Mouse (Mus musculus): ENCODE measurements around the gene Fgf11. TPM values are rescaled to one million over a fixed set of nuclear protein-coding genes. Genes with fewer than 3 reads are reported as not detected.

Gene Fgf11
- total and polyA plus RNA-seq, 2 experiments from 2014 or later: 2.8 to 16.4 TPM

DNA sequence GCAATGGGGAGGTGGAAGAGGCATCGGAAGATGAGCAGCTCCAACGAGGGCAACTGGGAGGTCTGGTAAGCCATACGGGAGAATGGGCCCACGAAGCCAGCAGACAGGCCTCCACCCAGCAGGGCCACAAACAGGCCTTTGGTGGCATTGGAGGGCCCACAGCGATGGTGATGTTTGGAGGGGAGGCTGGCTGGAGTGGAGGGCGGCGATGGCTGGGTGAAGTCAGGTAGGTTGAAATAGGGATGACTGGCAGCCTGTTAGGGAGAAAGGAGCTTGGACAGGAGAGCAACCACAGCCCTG lies 40.8 kb downstream of the Fgf11 start:
- peak overlapping the region; percentile 99; the same call in 1 of the 2 replicates for H3K27ac ChIP-seq (ENCODE audit: low read depth, low read length)
- no peaks in the 10 kb centered on the region for H3K36me3 ChIP-seq (ENCODE audit: insufficient read depth, low read length)
- peaks cover 16% of the 10 kb centered on the region; the same call in 1 of the 2 replicates for H3K4me1 ChIP-seq (ENCODE audit: insufficient read depth, low read length)
- no peak for DNase-seq (ENCODE audit: low spot score)
- no peak overlapping the region for H3K4me2 ChIP-seq (ENCODE audit: low read depth, low read length, poor library complexity, severe bottlenecking)
- no peak overlapping the region for H3K4me3 ChIP-seq (ENCODE audit: low read depth, low read length)
- no peak for ATAC-seq (ENCODE audit: low FRiP score)
- 87% methylated on average over 7 of the region's 7 CpGs for WGBS
- TF ChIP-seq CTCF (IDR thresholded peaks at IDR 0.05): no peak
- H3K27me3 ChIP-seq (ENCODE audit: insufficient read depth, low read length): no peaks in the 10 kb centered on the region
- no peaks in the 10 kb centered on the region for H3K9me3 ChIP-seq (ENCODE audit: low read length)
- no peak overlapping the region for H3K9ac ChIP-seq (replicated peaks; ENCODE audit: low read length, poor library complexity, severe bottlenecking)

GRCm38 (mm10) chr11:69760160-69760900 lies 41.3 kb downstream of the Fgf11 start:
- Histone ChIP-seq H3K27me3 (ENCODE audit: insufficient read depth, low read length) (no peaks in the 10 kb centered on the region), H3K9me3 (ENCODE audit: low read length) (no peaks in the 10 kb centered on the region), H3K36me3 (ENCODE audit: insufficient read depth, low read length) (no peaks in the 10 kb centered on the region), H3K4me3 (ENCODE audit: low read depth, low read length) (no peak overlapping the region; the same call in 1 of the 2 replicates), H3K9ac (replicated peaks; ENCODE audit: low read length, poor library complexity, severe bottlenecking) (peak overlapping the region; percentile 87), H3K4me1 (ENCODE audit: insufficient read depth, low read length) (peaks cover 20% of the 10 kb centered on the region; the same call in 1 of the 2 replicates), H3K4me2 (ENCODE audit: low read depth, low read length, poor library complexity, severe bottlenecking) (peak overlapping the region; percentile 76), H3K27ac (ENCODE audit: low read depth, low read length) (peak overlapping the region; percentile 99)
- ATAC-seq (ENCODE audit: low FRiP score): no peak
- no peak for DNase-seq (ENCODE audit: low spot score)
- no peak for TF ChIP-seq CTCF (IDR thresholded peaks at IDR 0.05)
- WGBS: 77% methylated on average over 14 of the region's 14 CpGs

DNA sequence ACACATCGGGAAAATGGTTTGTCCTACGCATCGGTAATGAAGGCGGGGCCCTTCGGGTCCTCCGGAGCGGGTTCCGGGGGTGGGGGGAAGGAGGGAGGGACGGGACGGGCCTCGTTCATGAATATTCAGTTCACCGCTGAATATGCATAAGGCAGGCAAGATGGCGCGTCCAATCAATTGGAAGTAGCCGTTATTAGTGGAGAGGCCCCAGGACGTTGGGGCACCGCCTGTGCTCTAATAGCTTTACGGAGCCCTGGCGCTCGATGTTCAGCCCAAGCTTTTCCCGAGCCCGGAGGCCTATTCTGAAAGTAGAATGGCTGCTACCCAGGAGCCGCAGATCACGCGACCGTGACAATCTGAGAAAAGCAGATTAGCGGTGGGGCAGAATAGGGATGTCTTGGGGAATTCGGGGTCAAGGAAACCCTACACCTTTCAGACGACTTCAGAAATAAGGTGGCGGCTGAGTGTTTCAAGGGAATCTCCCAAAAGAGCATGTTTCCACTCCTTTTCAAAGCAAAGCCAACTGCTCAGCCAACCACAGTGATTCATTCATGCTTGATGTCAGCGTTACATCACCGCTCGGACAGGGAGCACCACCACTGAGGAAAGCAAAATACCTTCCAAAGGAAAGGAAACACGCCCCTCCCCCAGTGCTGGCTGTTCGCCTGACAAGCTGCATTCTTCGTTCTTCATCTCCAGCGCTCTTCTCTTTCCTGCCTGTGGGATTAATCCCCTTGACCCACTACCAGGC lies 42.5 kb downstream of the Fgf11 start:
- H3K27me3 ChIP-seq (ENCODE audit: insufficient read depth, low read length): no peaks in the 10 kb centered on the region
- ATAC-seq (ENCODE audit: low FRiP score) (peak; percentile 88), DNase-seq (ENCODE audit: low spot score) (peak; percentile 96)
- TF ChIP-seq CTCF (IDR thresholded peaks at IDR 0.05): no peak
- H3K9me3 ChIP-seq (ENCODE audit: low read length): no peaks in the 10 kb centered on the region
- H3K36me3 ChIP-seq (ENCODE audit: insufficient read depth, low read length): no peaks in the 10 kb centered on the region
- peak overlapping the region; percentile 87 for H3K9ac ChIP-seq (replicated peaks; ENCODE audit: low read length, poor library complexity, severe bottlenecking)
- H3K4me1 ChIP-seq (ENCODE audit: insufficient read depth, low read length): peaks cover 24% of the 10 kb centered on the region; the same call in 1 of the 2 replicates
- H3K27ac ChIP-seq (ENCODE audit: low read depth, low read length): peak overlapping the region; percentile 99
- H3K4me2 ChIP-seq (ENCODE audit: low read depth, low read length, poor library complexity, severe bottlenecking): peak overlapping the region; percentile 76
- WGBS: 0% methylated on average over 37 of the region's 37 CpGs
- H3K4me3 ChIP-seq (ENCODE audit: low read depth, low read length): peak overlapping the region; percentile 48

DNA sequence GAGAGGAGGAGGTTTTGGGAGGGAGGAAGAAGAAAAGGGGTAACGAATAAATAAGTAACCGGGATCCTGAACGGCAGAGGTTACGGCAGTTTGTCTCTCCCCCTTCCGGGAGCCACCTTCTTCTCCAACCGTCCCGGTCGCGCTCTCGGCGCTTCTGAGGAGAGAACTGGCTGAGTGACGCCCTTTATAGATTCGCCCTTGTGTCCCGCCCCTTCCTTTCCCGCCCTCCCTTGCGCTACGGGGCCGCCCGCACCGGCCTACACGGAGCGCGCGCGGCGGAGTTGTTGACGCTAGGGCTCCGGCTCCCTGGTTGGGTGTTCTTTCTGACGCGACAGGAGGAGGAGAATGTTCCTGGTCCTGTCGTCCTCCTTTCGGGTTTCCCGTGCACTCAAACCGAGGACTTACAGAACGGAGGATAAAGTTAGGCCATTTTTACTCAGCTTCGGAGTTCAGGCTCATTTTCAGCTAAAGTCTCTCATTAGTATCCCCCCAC lies 43.1 kb downstream of the Fgf11 start, which contains the start of gene Polr2a:
Gene Polr2a, minus strand, starts transcription at position 160 of the 493 bp plus-strand sequence.
- Histone ChIP-seq H3K9me3 (ENCODE audit: low read length) (no peaks in the 10 kb centered on the region), H3K4me3 (ENCODE audit: low read depth, low read length) (peak within 1 kb of the TSS; percentile 48), H3K4me2 (ENCODE audit: low read depth, low read length, poor library complexity, severe bottlenecking) (peak within 1 kb of the TSS; percentile 76), H3K36me3 (ENCODE audit: insufficient read depth, low read length) (no peaks in the 10 kb centered on the region), H3K27me3 (ENCODE audit: insufficient read depth, low read length) (no peaks in the 10 kb centered on the region), H3K9ac (replicated peaks; ENCODE audit: low read length, poor library complexity, severe bottlenecking) (peak within 1 kb of the TSS; percentile 87), H3K4me1 (ENCODE audit: insufficient read depth, low read length) (peaks cover 24% of the 10 kb centered on the region; the same call in 1 of the 2 replicates), H3K27ac (ENCODE audit: low read depth, low read length) (peak within 1 kb of the TSS; percentile 99)
- no peak for TF ChIP-seq CTCF (IDR thresholded peaks at IDR 0.05)
- under 1% methylated on average over 31 of the region's 36 CpGs for WGBS
- ATAC-seq (ENCODE audit: low FRiP score) (peak; percentile 97), DNase-seq (ENCODE audit: low spot score) (peak; percentile 98)

DNA sequence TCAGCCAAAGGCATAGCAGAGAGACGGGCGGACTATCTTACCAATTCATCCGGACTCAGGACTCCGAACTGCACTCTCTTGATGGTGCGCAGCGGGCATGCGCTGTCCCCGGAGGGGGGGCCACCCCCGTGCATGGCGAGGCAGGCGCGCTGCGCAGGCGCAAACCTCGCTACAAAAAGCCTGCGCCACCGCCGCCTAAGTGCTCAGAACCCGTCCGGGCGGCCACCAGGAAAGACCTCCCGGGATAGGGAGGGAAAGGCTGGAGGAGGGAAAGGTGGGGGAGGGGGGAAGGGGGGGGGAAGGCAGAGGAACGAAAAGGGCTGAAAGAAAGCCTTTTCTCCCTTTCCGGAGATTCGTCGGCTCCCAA lies 43.6 kb downstream of the Fgf11 start:
- DNase-seq (ENCODE audit: low spot score) (peak; percentile 96), ATAC-seq (ENCODE audit: low FRiP score) (peak; percentile 86)
- Histone ChIP-seq H3K27ac (ENCODE audit: low read depth, low read length) (peak overlapping the region; percentile 99), H3K36me3 (ENCODE audit: insufficient read depth, low read length) (no peaks in the 10 kb centered on the region), H3K4me1 (ENCODE audit: insufficient read depth, low read length) (peaks cover 24% of the 10 kb centered on the region; the same call in 1 of the 2 replicates), H3K4me3 (ENCODE audit: low read depth, low read length) (peak overlapping the region; percentile 48), H3K27me3 (ENCODE audit: insufficient read depth, low read length) (no peaks in the 10 kb centered on the region), H3K9ac (replicated peaks; ENCODE audit: low read length, poor library complexity, severe bottlenecking) (peak overlapping the region; percentile 87), H3K4me2 (ENCODE audit: low read depth, low read length, poor library complexity, severe bottlenecking) (peak overlapping the region; percentile 76), H3K9me3 (ENCODE audit: low read length) (no peaks in the 10 kb centered on the region)
- WGBS: under 1% methylated on average over 23 of the region's 26 CpGs
- TF ChIP-seq CTCF (IDR thresholded peaks at IDR 0.05): peak; percentile 19; the same call in 1 of the 2 replicates
